Mouse (Mus musculus) layer of hippocampus, adult 9-11 months (tissue): ENCODE data around the gene Cxcl9.

Experiments used
- DNase-seq: peaks from one replicate; pipeline ENCODE4 v3.0.0; 2022

Gene Cxcl9

DNA sequence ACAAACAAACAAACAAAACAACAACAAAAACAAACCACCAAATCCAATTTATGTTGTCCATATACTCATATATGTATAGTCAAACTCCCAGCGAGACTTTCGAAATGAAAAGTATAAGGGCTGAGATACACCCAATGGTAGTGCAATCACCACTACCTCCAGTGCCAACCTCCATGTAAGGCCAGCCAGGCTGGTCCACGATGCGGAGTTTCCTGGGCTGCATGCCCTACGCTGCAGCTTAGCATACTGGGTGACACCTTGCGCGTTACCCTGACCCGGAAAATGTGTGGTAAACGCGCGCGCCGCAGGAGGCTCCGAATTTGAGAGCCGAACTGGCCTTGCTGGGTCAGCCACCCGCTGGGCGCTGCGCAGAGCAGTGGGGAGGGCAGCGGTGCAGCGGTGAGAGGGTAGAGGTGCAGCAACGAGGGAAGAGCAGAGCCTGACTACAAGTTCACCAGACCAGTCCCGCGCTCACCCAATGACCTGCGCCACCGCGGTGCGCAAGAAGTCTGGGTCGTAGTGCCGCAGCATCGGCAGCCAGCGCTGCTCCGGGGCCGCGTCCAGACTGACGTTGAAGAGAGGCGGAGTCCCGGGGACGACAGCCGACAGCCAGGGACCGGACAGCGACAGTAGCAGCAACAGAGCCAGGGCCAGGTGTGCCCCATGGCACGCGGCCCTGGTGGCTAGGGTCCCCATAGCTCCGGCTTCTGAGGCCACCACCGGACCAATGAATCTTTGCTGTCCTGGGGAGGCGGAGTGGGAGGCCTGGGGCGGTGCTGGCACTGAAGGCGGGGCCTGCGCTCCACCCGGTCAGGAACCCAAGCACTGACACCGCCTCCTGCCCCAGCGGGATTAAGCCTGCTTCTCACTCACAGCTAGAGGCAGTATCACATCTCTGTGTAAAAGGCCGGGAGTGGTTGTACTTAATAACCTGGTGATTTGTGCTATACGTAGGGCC lies 50.2 kb downstream of the Cxcl9 start, which contains the start of gene Naaa:
Naaa (minus strand) TSS at position 734 of the 958 bp plus-strand sequence.
- peak; percentile 87 for DNase-seq
